Mouse (Mus musculus): Measurements from ENCODE around the gene Dnajc1.

Dnajc1 gene

DNA sequence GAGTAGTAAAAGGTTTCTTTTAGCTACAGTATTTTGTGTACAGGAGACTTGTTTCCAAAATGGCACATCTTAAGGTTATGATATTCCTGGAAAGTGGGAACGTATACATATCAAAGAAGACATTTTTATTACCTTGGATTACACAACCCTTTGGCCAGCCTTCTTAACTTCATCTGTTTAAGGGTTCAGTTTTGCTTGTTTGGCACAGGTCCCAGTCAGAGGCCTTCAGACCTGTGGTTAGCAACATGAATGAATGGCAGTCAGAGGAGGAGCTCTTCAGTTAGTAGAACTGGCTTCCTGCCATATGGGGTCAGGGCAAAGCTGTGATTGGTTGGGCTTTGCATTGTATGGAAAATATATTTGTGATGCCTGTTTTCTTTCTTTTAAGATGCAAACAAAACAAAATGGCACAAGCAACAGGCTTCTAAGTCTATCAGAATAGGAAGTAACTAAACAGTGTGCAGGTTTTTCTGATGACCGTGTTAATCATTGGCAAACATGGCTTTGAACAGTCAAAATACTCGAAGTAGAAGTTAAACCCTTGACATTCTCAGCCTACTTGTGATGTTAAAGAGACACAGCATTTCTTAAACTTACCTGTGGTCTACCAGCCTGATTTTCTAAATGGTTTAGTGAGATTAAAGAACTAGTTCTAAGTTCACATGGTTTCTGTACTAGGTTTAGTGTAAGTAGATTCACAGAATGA lies 196.8 kb downstream of the Dnajc1 start:
- no peak for DNase-seq (ENCODE audit: low read depth)

DNA sequence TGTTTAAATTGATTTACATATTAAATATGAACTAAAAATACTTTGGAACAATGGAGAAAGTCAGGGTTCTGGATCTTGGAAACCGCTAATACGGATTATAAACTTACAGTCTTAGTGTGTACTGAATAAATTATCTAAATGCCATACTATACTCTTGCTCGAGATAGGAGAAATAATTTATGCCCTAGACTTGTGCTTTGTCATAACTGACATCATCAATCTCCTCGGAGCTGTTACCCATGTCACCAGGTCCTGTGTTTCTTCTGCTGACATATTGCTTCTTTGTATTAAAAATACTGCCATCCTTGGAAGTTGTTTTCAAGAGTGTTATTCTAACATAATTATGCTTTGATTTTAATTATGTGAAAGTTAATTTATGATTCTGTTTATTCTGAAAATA lies 197.3 kb downstream of the Dnajc1 start:
- no peak for DNase-seq (ENCODE audit: low read depth)

DNA sequence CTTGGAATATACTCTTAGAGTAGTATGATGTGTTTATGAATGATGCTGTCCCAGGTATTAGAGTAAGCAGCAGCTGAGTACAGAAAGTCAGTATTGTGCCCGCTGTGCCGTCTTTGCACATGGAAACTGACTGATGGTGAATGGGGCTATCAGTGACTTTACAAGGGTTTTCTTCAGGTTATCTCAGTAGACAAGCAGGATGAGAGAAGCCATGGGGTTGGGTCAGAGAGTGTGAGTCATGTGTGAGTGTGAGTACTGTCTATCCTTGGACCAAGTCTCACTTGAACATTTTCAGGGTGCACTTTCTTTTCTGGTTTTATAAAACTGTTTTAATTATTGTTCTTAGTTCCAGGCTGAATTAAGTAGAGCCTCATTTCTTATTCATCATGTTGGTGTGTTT lies 204.3 kb downstream of the Dnajc1 start:
- no peak for DNase-seq (ENCODE audit: low read depth)

DNA sequence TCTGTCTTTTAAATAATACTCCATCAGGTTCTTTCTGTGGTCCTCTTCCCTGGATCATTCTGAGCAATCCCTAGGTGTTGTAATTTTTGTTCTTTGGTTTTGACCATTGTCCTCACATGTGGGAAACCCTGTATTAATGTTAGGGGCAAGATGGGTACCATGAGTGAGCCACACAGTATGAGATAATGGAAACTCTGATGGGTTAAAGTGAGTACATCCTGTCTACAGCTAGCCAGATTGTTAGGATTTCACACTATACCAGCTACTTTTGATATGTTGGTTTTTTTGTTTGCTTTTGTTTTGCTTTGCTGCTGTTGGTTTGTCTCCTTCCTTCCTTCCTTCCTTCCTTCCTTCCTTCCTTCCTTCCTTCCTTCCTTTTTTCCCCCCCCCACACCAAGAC lies 209.6 kb downstream of the Dnajc1 start:
- no peak for DNase-seq (ENCODE audit: low read depth)

DNA sequence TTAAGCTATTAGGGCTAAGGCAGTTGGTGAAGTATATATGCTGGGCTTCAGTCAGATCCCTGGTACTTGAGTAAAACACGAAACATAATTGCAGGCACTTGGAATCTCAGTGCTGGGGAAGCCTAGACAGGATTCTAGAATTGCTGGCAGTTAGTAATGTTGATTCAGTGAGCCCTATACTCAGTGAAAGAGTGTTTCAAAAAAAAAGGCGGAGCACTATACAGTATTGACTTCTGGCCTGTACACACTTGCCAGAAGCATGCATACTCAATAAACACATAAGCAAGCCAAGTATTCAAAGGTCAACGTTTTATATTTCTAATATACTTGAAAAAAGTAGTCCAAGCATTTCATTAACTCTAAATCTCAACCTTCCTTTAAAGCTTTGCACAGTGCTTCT lies 211.0 kb downstream of the Dnajc1 start:
- no peak for DNase-seq (ENCODE audit: low read depth)

DNA sequence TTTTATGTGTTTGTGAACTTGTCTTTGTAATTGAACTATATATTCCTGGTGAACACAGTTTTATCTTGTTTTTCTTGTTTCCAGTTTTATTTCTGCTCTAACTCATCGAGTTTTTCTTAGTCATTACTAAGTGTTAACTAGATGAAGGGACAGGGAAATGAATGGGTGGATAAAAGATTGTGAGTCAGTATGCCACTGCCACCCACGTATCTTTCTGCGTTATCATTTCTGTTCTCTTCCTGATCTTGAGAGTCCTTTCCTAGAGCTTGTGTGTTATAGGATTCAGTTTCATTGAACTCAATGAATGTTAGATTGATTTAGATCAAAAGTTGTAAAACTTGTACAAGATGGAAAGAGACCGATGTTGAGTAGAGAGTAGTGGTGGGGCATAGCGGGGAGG lies 212.3 kb downstream of the Dnajc1 start:
- DNase-seq (ENCODE audit: low read depth): no peak

DNA sequence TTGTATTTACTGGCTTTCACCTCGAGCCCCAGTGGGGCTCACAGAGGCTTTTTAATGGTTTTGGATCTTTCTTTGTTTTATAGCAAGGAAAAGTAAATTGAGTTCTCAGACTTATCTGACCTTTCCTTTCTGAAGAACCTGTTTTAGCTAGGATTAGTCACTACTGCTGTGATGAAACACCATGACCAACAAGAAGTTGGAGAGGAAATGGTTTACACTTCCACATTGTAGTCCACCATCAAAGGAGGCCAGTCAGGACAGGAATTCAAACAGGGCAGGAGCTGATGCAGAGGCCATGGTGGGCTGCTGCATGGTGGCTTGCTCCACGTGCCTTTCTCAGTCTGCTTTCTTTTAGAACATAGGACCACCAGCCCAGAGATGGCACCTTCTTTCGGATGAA lies 216.4 kb downstream of the Dnajc1 start:
- no peak for DNase-seq (ENCODE audit: low read depth)

DNA sequence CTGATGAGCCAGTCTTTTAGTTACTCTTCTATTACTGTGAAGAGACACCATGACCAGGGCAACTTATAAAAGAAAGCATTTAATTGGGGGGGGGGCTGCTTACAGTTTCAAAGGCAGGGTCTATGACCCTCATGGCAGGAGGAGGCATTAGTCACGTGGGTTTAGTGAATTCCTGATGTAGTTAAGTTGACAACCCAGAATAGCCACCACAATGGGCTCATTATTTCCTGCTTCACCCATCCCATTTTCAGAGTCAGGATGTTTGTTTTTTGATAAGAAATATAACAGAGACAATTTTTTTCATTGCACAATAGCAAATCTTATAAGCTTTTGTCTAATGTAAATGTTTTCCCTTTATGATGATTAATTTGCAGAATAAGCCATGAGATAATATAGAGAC lies 217.4 kb downstream of the Dnajc1 start:
- DNase-seq (ENCODE audit: low read depth): no peak

DNA sequence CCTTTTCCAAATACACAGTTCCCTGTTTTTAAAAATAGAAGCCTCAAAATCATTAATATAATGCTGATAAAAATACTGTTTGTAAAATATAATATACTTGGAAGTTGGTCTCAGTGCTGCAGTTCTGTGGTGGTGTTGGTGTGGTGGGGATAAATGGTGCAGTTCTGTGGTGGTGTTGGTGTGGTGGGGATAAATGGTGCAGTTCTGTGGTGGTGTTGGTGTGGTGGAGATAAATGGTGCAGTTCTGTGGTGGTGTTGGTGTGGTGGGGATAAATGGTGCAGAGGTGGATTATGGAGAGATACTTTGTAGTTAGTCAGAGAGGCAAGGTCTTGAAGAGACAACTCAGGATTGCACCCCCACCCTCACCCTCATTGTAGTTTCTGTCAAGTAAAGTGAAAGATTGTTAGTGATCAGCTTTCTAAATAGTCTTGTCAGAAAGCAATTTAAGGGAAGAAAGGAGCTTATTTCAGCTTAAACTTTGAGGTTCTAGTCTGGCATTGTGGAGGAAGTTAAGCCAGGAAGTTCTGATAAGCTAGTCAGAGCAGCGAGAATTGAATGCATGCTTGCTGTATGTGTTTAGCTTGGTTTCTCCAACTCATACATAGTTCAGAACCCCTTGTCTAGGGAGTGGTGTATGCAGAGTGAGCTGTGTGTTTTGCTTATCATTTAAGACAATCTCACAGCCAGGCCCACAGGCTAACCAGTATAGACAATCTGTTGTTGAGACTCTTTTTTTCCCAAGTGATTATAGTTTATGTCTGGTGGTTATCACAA lies 223.3 kb downstream of the Dnajc1 start:
- DNase-seq (ENCODE audit: low read depth): no peak

DNA sequence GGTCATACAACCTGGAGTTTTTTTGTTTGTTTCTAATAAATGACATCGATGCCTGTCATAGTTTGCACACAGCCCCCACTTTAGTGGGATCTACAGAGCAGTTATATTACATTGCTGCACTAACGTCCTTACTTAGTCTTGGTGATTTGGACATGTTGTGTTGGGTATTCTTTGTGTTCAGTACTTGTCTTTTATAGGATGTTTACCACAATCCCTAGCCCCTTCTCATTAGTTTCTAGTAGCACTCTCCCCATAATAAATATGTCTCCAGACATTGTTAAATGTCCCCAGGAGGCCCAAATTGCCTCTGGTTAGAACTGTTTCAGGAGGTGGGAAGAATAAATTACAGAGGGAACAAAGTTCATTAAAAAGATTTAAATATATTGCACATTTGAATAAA lies 227.1 kb downstream of the Dnajc1 start:
- no peak for DNase-seq (ENCODE audit: low read depth)

DNA sequence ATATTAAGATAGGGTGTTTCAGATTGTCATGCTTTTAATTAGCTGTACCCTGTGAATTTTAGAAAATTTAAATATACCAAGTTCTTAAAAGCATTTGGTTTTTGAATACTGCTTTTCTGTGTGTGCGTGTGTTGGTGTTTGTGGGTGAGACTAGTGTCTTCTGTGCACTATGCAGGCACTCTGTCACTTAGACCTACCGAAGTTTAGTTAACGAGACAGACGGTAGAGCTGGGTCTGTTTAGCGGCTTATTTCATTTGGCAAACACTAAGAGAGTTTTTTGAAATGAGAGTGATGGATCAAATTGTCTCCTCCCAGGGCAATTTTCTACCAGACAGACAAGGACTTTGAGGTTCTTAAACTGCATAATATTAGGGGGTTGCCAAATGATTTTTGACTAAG lies 231.6 kb downstream of the Dnajc1 start:
- no peak for DNase-seq (ENCODE audit: low read depth)

DNA sequence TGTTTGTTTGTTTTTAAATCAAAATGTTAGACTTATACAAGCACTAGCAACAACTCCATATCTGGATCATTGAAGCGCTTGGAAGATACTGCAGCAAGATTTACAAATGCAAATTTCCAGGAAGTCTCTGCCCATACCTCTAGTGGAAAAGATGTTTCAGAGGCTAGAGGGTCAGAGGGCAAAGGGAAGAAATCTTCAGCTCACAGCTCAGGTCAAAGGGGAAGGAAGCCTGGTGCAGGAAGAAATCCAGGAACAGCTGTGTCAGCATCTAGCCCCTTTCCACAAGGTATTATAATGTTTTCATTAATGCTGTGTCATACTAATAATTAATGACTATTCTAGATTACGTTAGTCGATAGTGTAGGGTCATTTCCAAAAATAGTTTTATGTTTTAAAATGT lies 233.2 kb downstream of the Dnajc1 start:
- DNase-seq (ENCODE audit: low read depth): no peak

DNA sequence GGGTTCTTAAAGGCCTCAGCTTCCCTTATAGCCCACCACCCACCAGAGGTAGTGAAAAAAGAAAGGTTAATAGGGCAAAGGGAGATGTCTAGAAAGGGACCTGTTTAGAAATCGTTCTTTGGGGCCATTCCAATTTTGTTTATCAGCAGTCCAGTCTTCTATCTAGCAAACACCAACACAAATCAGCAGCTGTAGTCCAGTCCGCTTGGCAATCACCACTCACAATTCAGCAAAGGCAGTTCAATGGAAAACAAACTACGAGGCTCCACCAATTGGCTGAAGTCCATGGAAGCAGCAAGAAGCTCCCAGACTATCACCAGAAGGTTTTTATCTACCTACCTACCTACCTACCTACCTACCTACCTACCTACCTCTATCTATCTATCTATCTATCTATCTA lies 236.5 kb downstream of the Dnajc1 start:
- no peak for DNase-seq (ENCODE audit: low read depth)

Measured in induced T-regulatory cell, adult 2 months (primary cell).